Mouse (Mus musculus): ENCODE measurements at regions not wholly inside any gene's neighbourhood (a gene's known extent, or its start where the extent isn't known, plus 50 kb on each side); places are given as distances from the start of the nearest gene placed in this dataset.

DNA sequence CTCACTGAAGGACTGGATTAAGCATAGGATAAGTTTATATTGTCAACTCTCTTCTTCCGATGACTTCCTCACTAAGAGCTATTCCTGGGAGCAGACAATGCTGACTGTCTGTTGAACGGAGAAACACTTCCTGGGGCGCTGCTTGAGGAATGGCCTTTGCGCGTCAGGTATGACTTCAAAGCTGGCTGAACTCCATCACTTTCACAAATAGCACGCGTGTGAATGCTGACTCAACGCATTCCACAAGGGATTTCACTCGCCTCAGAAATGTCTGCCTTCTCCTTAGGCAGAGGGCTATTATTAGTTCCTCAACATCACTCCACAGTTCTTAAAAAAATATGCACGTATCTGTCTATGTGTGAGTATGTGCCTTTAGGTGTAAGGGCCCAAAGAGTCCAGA lies 79.8 kb upstream of the Map4k3 start:
- TF ChIP-seq CTCF (IDR thresholded peaks at IDR 0.05) (no peak), EP300 (IDR thresholded peaks at IDR 0.05; ENCODE audit: insufficient read depth, low read depth, low read length) (no peak), POLR2A (IDR thresholded peaks at IDR 0.05; ENCODE audit: insufficient read depth, low read depth, low read length) (no peak)

Measured in heart, adult 2 months (tissue).